Comparison of ENCODE assay signal across 17 mouse cellular contexts in the genomic region with DNA sequence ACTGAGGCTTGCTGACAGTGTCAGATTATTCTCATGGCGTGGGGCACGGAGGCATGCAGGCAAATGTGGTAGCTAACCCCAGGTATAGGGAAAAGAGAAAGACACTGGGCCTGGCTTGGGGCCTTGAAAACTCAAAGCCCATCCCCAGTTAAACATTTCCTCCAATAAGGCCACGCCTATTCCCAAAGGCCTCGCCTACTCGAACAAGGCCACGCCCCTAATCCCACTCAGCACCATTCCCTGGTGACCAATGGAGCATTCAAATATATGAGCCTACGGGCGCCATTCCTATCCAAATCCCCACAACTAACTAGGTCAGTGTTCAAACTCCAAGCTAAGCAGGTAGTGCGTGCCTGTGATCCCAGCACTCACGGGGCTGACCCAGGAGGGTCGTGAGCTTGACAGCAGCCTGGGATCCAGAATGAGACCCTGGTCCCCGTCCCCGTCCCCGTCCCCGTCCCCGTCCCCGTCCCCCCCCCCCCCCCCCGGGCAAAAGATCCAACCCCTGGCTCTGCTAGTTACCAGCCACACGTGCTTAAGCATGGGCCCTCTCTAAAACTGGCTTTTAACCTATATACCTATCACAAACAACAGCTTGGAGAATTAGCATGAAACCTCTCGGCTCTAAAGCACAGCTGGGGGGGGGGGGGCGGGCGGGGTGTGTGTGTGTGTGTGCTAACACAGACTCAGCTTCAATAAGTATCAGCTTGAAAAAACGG.
DNase-seq lines count a peak whose midpoint lies in the region; ATAC-seq and TF ChIP-seq lines count a peak whose summit lies in the region.
"Had no signal": no experiment of that assay in that cellular context is flagged by ENCODE, and none has a peak within 500 bp of the region (broad histone marks: within the 10 kb centered on the region; RNA-seq: fewer than 3 reads in every experiment).

No protein-coding gene starts in this region.

- ATAC-seq in heart, embryonic 12.5 days (ENCODE audit: insufficient number of reproducible peaks, low FRiP score): no peak
- peak; percentile 27; the same call in 1 of the 2 replicates for ATAC-seq in hindbrain, embryonic 15.5 days (ENCODE audit: low FRiP score, low read depth)
- peak; percentile 52; the same call in 1 of the 2 replicates for ATAC-seq in midbrain, postnatal 0 days (ENCODE audit: low FRiP score)
- ATAC-seq: activated CD4-positive, CD25-positive, alpha-beta regulatory T cell, adult 4 months; intestine, embryonic 15.5 days had no signal

- H3K9me3 ChIP-seq in heart, embryonic 10.5 days: no peaks in the 10 kb centered on the region
- H3K9me3 ChIP-seq in heart, embryonic 12.5 days (replicated peaks): no peaks in the 10 kb centered on the region
- no peaks in the 10 kb centered on the region for H3K9me3 ChIP-seq in embryonic facial prominence, embryonic 10.5 days
- no peaks in the 10 kb centered on the region for H3K9me3 ChIP-seq in hindbrain, embryonic 15.5 days
- H3K9me3 ChIP-seq in midbrain, postnatal 0 days (ENCODE audit: low read length): no peaks in the 10 kb centered on the region
- H3K9me3 ChIP-seq: G1E; intestine, embryonic 15.5 days had no signal

- no peaks in the 10 kb centered on the region for H3K27me3 ChIP-seq in heart, embryonic 10.5 days (ENCODE audit: insufficient read depth, poor library complexity, severe bottlenecking)
- H3K27me3 ChIP-seq in heart, embryonic 12.5 days (replicated peaks): no peaks in the 10 kb centered on the region
- no peaks in the 10 kb centered on the region for H3K27me3 ChIP-seq in embryonic facial prominence, embryonic 10.5 days (replicated peaks; ENCODE audit: low read depth, poor library complexity, severe bottlenecking)
- H3K27me3 ChIP-seq in hindbrain, embryonic 15.5 days: no peaks in the 10 kb centered on the region
- H3K27me3 ChIP-seq in midbrain, postnatal 0 days (ENCODE audit: insufficient read depth, low read length): no peaks in the 10 kb centered on the region
- H3K27me3 ChIP-seq: intestine, embryonic 15.5 days had no signal

- no peak overlapping the region for H3K4me2 ChIP-seq in heart, embryonic 12.5 days
- H3K4me2 ChIP-seq in hindbrain, embryonic 15.5 days: no peak overlapping the region
- no peak overlapping the region for H3K4me2 ChIP-seq in midbrain, postnatal 0 days (ENCODE audit: low read depth, low read length, poor library complexity, severe bottlenecking)
- H3K4me2 ChIP-seq: intestine, embryonic 15.5 days; liver, embryonic 11.5 days had no signal

- WGBS in heart, embryonic 10.5 days: 39% methylated on average over 20 of the region's 23 CpGs
- WGBS in heart, embryonic 12.5 days: 42% methylated on average over 22 of the region's 23 CpGs
- 41% methylated on average over 23 of the region's 23 CpGs for WGBS in embryonic facial prominence, embryonic 10.5 days
- WGBS in hindbrain, embryonic 15.5 days: 36% methylated on average over 22 of the region's 23 CpGs
- WGBS in midbrain, postnatal 0 days: 45% methylated on average over 19 of the region's 23 CpGs

- DNase-seq in heart, embryonic 10.5 days (ENCODE audit: low spot score): no peak
- DNase-seq in embryonic facial prominence, embryonic 10.5 days (ENCODE audit: low spot score): no peak
- DNase-seq in midbrain, postnatal 0 days (ENCODE audit: low spot score): no peak
- no peak for DNase-seq in adrenal gland, adult (ENCODE audit: inconsistent age in 2 of 2, low spot score in 1 of 2)
- no peak for DNase-seq in thymus, postnatal 4 days
- DNase-seq in left cerebral cortex, adult 2 months (ENCODE audit: extremely low spot score in 1 of 2, low spot score in 2 of 2): no peak
- DNase-seq: cerebellum, adult 18-20 months; heart, adult 11 months; kidney, postnatal 10 days; layer of hippocampus, adult 9-11 months; thymus, postnatal 36 days had no signal

- TF ChIP-seq CTCF in midbrain, postnatal 0 days (IDR thresholded peaks at IDR 0.05): no peak
- TF ChIP-seq CTCF in left cerebral cortex, adult 2 months (IDR thresholded peaks at IDR 0.05): no peak

- intact Hi-C loops in left cerebral cortex, adult 2 months (cut with DNase I): no loop called here

- no peak overlapping the region for H3K9ac ChIP-seq in heart, embryonic 12.5 days
- no peak overlapping the region for H3K9ac ChIP-seq in hindbrain, embryonic 15.5 days
- no peak overlapping the region for H3K9ac ChIP-seq in midbrain, postnatal 0 days (replicated peaks; ENCODE audit: low read length, poor library complexity, severe bottlenecking)
- H3K9ac ChIP-seq: intestine, embryonic 15.5 days had no signal

- H3K4me1 ChIP-seq in heart, embryonic 10.5 days: peaks cover 32% of the 10 kb centered on the region
- peaks cover 21% of the 10 kb centered on the region for H3K4me1 ChIP-seq in heart, embryonic 12.5 days (replicated peaks)
- peaks cover 35% of the 10 kb centered on the region for H3K4me1 ChIP-seq in embryonic facial prominence, embryonic 10.5 days
- H3K4me1 ChIP-seq in hindbrain, embryonic 15.5 days (replicated peaks): peaks cover 4% of the 10 kb centered on the region; the same call in 1 of the 2 replicates
- H3K4me1 ChIP-seq in midbrain, postnatal 0 days (ENCODE audit: insufficient read depth, low read length): peaks cover 3% of the 10 kb centered on the region; the same call in 1 of the 2 replicates

- no peak overlapping the region; the same call in 1 of the 2 replicates for H3K4me3 ChIP-seq in heart, embryonic 10.5 days
- no peak overlapping the region for H3K4me3 ChIP-seq in heart, embryonic 12.5 days
- H3K4me3 ChIP-seq in embryonic facial prominence, embryonic 10.5 days: no peak overlapping the region
- H3K4me3 ChIP-seq in hindbrain, embryonic 15.5 days: no peak overlapping the region
- no peak overlapping the region for H3K4me3 ChIP-seq in midbrain, postnatal 0 days (ENCODE audit: low read depth, low read length)
- no peak overlapping the region for H3K4me3 ChIP-seq in left cerebral cortex, adult 2 months
- H3K4me3 ChIP-seq: intestine, embryonic 15.5 days had no signal

- H3K27ac ChIP-seq in heart, embryonic 10.5 days: 0 out of 2 replicates have a peak overlapping the region, but pooled peaks have one; percentile 19
- no peak overlapping the region for H3K27ac ChIP-seq in heart, embryonic 12.5 days (ENCODE audit: poor library complexity, severe bottlenecking)
- H3K27ac ChIP-seq in embryonic facial prominence, embryonic 10.5 days (replicated peaks): peak overlapping the region; percentile 25; the same call in 1 of the 2 replicates
- H3K27ac ChIP-seq in hindbrain, embryonic 15.5 days (replicated peaks): no peak overlapping the region
- H3K27ac ChIP-seq in midbrain, postnatal 0 days (ENCODE audit: low read depth, low read length): no peak overlapping the region
- H3K27ac ChIP-seq in left cerebral cortex, adult 2 months: no peak overlapping the region
- H3K27ac ChIP-seq: intestine, embryonic 15.5 days had no signal

- H3K36me3 ChIP-seq in heart, embryonic 10.5 days: no peaks in the 10 kb centered on the region
- H3K36me3 ChIP-seq in heart, embryonic 12.5 days: no peaks in the 10 kb centered on the region
- H3K36me3 ChIP-seq in embryonic facial prominence, embryonic 10.5 days (replicated peaks): no peaks in the 10 kb centered on the region
- H3K36me3 ChIP-seq in hindbrain, embryonic 15.5 days: no peaks in the 10 kb centered on the region
- no peaks in the 10 kb centered on the region for H3K36me3 ChIP-seq in midbrain, postnatal 0 days (ENCODE audit: insufficient read depth, low read length)
- H3K36me3 ChIP-seq: intestine, embryonic 15.5 days had no signal

Comparison
In these comparisons a context has a peak if more than half of its experiments do, and no peak if none do; other contexts are left out.
1. H3K27ac ChIP-seq: peak in heart, embryonic 10.5 days (single experiment) and embryonic facial prominence, embryonic 10.5 days (single experiment); none in heart, embryonic 12.5 days (single experiment), hindbrain, embryonic 15.5 days (single experiment), midbrain, postnatal 0 days (single experiment) and left cerebral cortex, adult 2 months (single experiment).